11 mouse cellular contexts compared by ENCODE assay signal in genomic region chr10:7145614-7146013, GRCm38 (mm10).
DNase-seq lines count a peak whose midpoint lies in the region; ATAC-seq lines count a peak whose summit lies in the region.
"Had no signal": no experiment of that assay in that cellular context is flagged by ENCODE, and none has a peak within 500 bp of the region (broad histone marks: within the 10 kb centered on the region; RNA-seq: fewer than 3 reads in every experiment).

No protein-coding gene starts in this region.

- no peak overlapping the region for H3K27ac ChIP-seq in heart, embryonic 10.5 days
- no peak overlapping the region for H3K27ac ChIP-seq in hindbrain, embryonic 11.5 days (ENCODE audit: low read depth, low read length)
- H3K27ac ChIP-seq: liver, embryonic 15.5 days; midbrain, embryonic 13.5 days; stomach, embryonic 15.5 days had no signal

- H3K4me3 ChIP-seq in heart, embryonic 10.5 days = no peak overlapping the region
- no peak overlapping the region for H3K4me3 ChIP-seq in hindbrain, embryonic 11.5 days (ENCODE audit: low read depth, low read length)
- H3K4me3 ChIP-seq: liver, embryonic 15.5 days; midbrain, embryonic 13.5 days; stomach, embryonic 15.5 days had no signal

- no peaks in the 10 kb centered on the region for H3K9me3 ChIP-seq in heart, embryonic 10.5 days
- no peaks in the 10 kb centered on the region for H3K9me3 ChIP-seq in hindbrain, embryonic 11.5 days (ENCODE audit: control insufficient read depth, low read length)
- H3K9me3 ChIP-seq: liver, embryonic 15.5 days; midbrain, embryonic 13.5 days; stomach, embryonic 15.5 days had no signal

- no peaks in the 10 kb centered on the region for H3K4me1 ChIP-seq in heart, embryonic 10.5 days
- H3K4me1 ChIP-seq in hindbrain, embryonic 11.5 days (replicated peaks; ENCODE audit: control insufficient read depth, insufficient read depth, low read length) = no peaks in the 10 kb centered on the region
- H3K4me1 ChIP-seq: liver, embryonic 15.5 days; midbrain, embryonic 13.5 days had no signal

- 83% methylated on average over 5 of the region's 5 CpGs for WGBS in heart, embryonic 10.5 days
- WGBS in hindbrain, embryonic 11.5 days = 87% methylated on average over 5 of the region's 5 CpGs

- no peak overlapping the region for H3K4me2 ChIP-seq in hindbrain, embryonic 11.5 days (replicated peaks; ENCODE audit: low read depth, low read length)
- H3K4me2 ChIP-seq: liver, embryonic 15.5 days; midbrain, embryonic 13.5 days; stomach, embryonic 15.5 days had no signal

- no peaks in the 10 kb centered on the region for H3K27me3 ChIP-seq in heart, embryonic 10.5 days (ENCODE audit: insufficient read depth, poor library complexity, severe bottlenecking)
- H3K27me3 ChIP-seq in hindbrain, embryonic 11.5 days (ENCODE audit: control insufficient read depth, insufficient read depth, low read length) = no peaks in the 10 kb centered on the region
- H3K27me3 ChIP-seq: liver, embryonic 15.5 days; midbrain, embryonic 13.5 days; stomach, embryonic 15.5 days had no signal

- peak; percentile 13 to 44; a peak in 2 of 4 replicates for ATAC-seq in hematopoietic stem cell, adult 5-6 weeks (replicated peaks in 1 of 2; ENCODE audit: insufficient read depth in 1 of 2, low FRiP score in 2 of 2, low TSS enrichment in 1 of 2, low read depth in 1 of 2, poor library complexity in 2 of 2, severe bottlenecking in 2 of 2)
- ATAC-seq in hindbrain, embryonic 11.5 days (ENCODE audit: low FRiP score) = no peak
- ATAC-seq: hindbrain, embryonic 16.5 days; midbrain, embryonic 13.5 days had no signal

- no peak overlapping the region for H3K9ac ChIP-seq in hindbrain, embryonic 11.5 days (ENCODE audit: low read depth, low read length)
- H3K9ac ChIP-seq: liver, embryonic 15.5 days; midbrain, embryonic 13.5 days; stomach, embryonic 15.5 days had no signal

- DNase-seq in heart, adult 11 months = peak; percentile 93
- no peak for DNase-seq in heart, embryonic 10.5 days (ENCODE audit: low spot score)
- peak; percentile 94 for DNase-seq in NIH3T3 (ENCODE audit: low read depth)
- DNase-seq in lung, postnatal 10 days = peak; percentile 59
- DNase-seq in hindbrain, embryonic 11.5 days (ENCODE audit: low spot score) = no peak
- DNase-seq in urinary bladder, postnatal 36 days (ENCODE audit: low spot score in 2 of 2) = no peak

- peaks cover 3% of the 10 kb centered on the region; the same call in 1 of the 2 replicates for H3K36me3 ChIP-seq in heart, embryonic 10.5 days
- no peaks in the 10 kb centered on the region for H3K36me3 ChIP-seq in hindbrain, embryonic 11.5 days (ENCODE audit: control insufficient read depth, insufficient read depth, low read length)
- H3K36me3 ChIP-seq: liver, embryonic 15.5 days; midbrain, embryonic 13.5 days; stomach, embryonic 15.5 days had no signal

Comparison
In these comparisons a context has a peak if more than half of its experiments do, and no peak if none do; other contexts are left out.
1. DNase-seq: peak in heart, adult 11 months (single experiment), NIH3T3 (single experiment) and lung, postnatal 10 days (single experiment); none in heart, embryonic 10.5 days (single experiment), hindbrain, embryonic 11.5 days (single experiment) and urinary bladder, postnatal 36 days (0 of 2).